Mouse (Mus musculus) midbrain, embryonic 16.5 days (tissue): Measurements from ENCODE around the gene Arl6ip5. TPM values are rescaled to one million over a fixed set of nuclear protein-coding genes. Genes with fewer than 3 reads are reported as not detected.

Source experiments
- ATAC-seq: fragments of 200-750 bp; cut with Nextera tagmentation; 2 replicates; pipeline ENCODE4 v1.8.0; 2017; ENCODE audit warnings: moderate TSS enrichment
- H3K27ac ChIP-seq: fragments of 300-500 bp; sonication (generic); 2 replicates; pipeline ENCODE4 v1.5.1; 2014; ENCODE audit warnings: mild to moderate bottlenecking, low read length, mixed read lengths
- H3K27me3 ChIP-seq: fragments of 300-500 bp; sonication (generic); 2 replicates; pipeline ENCODE4 v1.6.1; 2014; ENCODE audit warnings: low read depth, low read length, mixed read lengths; ENCODE audit not compliant: control insufficient read depth, insufficient read depth
- H3K36me3 ChIP-seq: fragments of 300-500 bp; sonication (generic); 2 replicates; pipeline ENCODE4 v1.6.1; 2014; ENCODE audit warnings: mild to moderate bottlenecking, low read length, moderate library complexity, mixed read lengths; ENCODE audit not compliant: control insufficient read depth, insufficient read depth
- H3K4me1 ChIP-seq: fragments of 300-500 bp; sonication (generic); 2 replicates; pipeline ENCODE4 v1.6.1; 2014; ENCODE audit warnings: mild to moderate bottlenecking, low read length, mixed read lengths; ENCODE audit not compliant: control insufficient read depth, insufficient read depth
- H3K4me2 ChIP-seq: fragments of 300-500 bp; sonication (generic); 2 replicates; pipeline ENCODE4 v1.6.1; 2014; ENCODE audit warnings: mild to moderate bottlenecking, low read length, mixed read lengths
- H3K4me3 ChIP-seq: fragments of 300-500 bp; sonication (generic); 2 replicates; pipeline ENCODE4 v1.5.1; 2014; ENCODE audit warnings: low read depth, mild to moderate bottlenecking, low read length, moderate library complexity, mixed read lengths
- H3K9ac ChIP-seq: fragments of 300-500 bp; sonication (generic); 2 replicates; pipeline ENCODE4 v1.6.1; 2014; ENCODE audit warnings: low read depth, low read length, mixed read lengths
- H3K9me3 ChIP-seq: fragments of 300-500 bp; sonication (generic); replicated peaks from 2 replicates; pipeline ENCODE4 v1.6.1; 2014; ENCODE audit warnings: mild to moderate bottlenecking, low read length, mixed read lengths; ENCODE audit not compliant: control insufficient read depth, poor library complexity, severe bottlenecking
- WGBS: fragments of 180-500 bp; shearing (Covaris S2); extraction: QIAGEN DNeasy Blood & Tissue Kit; methylation state at CpG from one replicate; pipeline ENCODE4 v1.1.7; 2014; 5-methylcytosine and 5-hydroxymethylcytosine counted together
- polyA plus RNA-seq: library from polyadenylated mRNA; unstranded; fragments of >200 nt; fragmentation: Nextera tagmentation; extraction: Ambion mirVana; gene quantifications from 2 replicates; pipeline ENCODE4 v1.2.1, GENCODE M21; 2015

Gene Arl6ip5
- polyA plus RNA-seq, 1 experiment from 2014 or later: 160 TPM

DNA sequence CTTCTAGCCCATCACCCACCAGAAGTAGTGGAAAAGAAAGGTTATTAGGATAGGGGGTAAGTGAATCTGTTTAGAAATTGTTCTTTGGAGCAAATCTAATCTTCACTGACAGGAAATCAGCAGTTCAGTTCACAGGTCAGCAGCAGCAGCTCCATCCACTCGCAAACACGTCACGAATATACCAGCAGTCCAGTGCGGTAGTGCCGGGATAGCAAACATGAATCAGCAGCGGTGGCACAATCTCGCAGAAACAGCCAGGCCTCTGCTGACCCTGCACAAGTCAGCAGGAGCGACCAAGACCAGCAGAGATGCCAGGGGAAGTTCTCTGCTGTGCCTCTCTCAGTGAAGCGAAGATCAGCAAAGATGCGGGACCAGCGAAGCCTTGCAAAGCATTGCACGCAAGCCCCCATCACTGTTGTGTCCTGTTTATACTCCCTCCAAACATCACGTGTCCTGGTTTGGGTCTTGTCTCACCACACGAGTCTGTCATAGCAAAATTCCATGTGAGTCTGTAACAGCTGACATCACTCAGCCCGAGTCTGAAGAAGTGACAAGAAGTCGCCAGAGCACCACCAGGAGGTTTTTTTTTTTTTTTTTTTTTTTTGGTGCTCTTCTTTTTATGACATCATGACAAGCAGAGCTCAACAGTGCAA is 62.7 kb downstream of the Arl6ip5 start:
- Histone ChIP-seq H3K9me3 (no peaks in the 10 kb centered on the region), H3K4me3 (no peak overlapping the region), H3K9ac (no peak overlapping the region), H3K27me3 (peaks cover 2% of the 10 kb centered on the region; the same call in 1 of the 2 replicates), H3K4me1 (peaks cover 7% of the 10 kb centered on the region), H3K4me2 (no peak overlapping the region), H3K27ac (no peak overlapping the region), H3K36me3 (no peaks in the 10 kb centered on the region)
- no peak for ATAC-seq
- 82% methylated on average over 16 of the region's 16 CpGs for WGBS

DNA sequence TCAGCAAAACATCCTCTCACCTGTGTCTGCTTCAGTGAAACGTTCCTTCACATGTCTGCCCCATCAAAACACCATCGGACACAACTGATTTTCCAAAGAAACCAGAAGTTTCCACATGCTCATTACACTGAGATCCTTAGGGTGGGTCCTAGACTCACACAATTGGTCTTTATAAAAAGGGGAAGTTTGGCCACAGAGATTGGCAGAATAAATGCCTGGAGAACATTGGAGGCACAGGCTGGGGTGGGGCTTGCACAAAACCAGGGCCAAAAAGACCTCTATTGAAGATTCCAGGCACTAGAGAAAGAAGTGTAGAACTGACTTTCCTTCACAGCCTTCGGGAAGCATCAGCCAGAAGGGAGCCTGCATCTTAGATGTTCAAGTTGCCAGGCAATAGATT is 63.3 kb downstream of the Arl6ip5 start:
- WGBS: 88% methylated on average over 3 of the region's 3 CpGs
- Histone ChIP-seq H3K4me1 (peaks cover 12% of the 10 kb centered on the region), H3K36me3 (no peaks in the 10 kb centered on the region), H3K9me3 (no peaks in the 10 kb centered on the region), H3K9ac (no peak overlapping the region), H3K4me3 (no peak overlapping the region), H3K27ac (no peak overlapping the region), H3K4me2 (no peak overlapping the region), H3K27me3 (peaks cover 2% of the 10 kb centered on the region; the same call in 1 of the 2 replicates)
- no peak for ATAC-seq

- Histone ChIP-seq H3K4me3 (no peak overlapping the region), H3K9ac (no peak overlapping the region), H3K4me1 (peaks cover 12% of the 10 kb centered on the region), H3K9me3 (no peaks in the 10 kb centered on the region), H3K27ac (no peak overlapping the region), H3K27me3 (peaks cover 2% of the 10 kb centered on the region; the same call in 1 of the 2 replicates), H3K4me2 (no peak overlapping the region), H3K36me3 (no peaks in the 10 kb centered on the region)
- 55% methylated on average over 4 of the region's 4 CpGs for WGBS
- ATAC-seq: no peak
Observed at GRCm38 (mm10) chr6:97275760-97276159, 65.3 kb downstream of the Arl6ip5 start.

DNA sequence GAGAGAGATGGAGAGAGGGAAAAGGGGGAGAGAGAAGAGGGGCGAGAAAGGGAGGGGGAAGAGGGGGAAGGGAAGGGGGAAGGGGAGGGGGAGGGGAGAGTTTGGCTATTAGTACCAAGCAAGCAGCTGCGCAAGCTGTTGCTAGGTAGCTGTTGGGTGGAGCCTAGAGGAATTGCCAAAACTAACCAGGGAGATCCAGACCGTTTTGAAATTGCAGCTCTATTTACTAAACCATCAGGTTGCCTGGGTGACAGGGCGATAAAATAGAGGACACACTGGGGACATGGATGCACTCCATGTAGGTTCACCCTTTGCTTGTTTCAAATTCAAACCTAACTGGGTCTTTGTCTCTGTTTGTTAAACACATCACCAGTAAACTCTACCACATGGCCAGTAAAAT is 65.9 kb downstream of the Arl6ip5 start:
- Histone ChIP-seq H3K27me3 (peaks cover 2% of the 10 kb centered on the region; the same call in 1 of the 2 replicates), H3K4me2 (no peak overlapping the region), H3K36me3 (no peaks in the 10 kb centered on the region), H3K9ac (no peak overlapping the region), H3K9me3 (no peaks in the 10 kb centered on the region), H3K4me1 (peaks cover 12% of the 10 kb centered on the region), H3K27ac (no peak overlapping the region), H3K4me3 (no peak overlapping the region)
- no peak for ATAC-seq
- WGBS: 29% methylated on average over 4 of the region's 4 CpGs

- Histone ChIP-seq H3K4me2 (no peak overlapping the region), H3K36me3 (no peaks in the 10 kb centered on the region), H3K27ac (no peak overlapping the region), H3K27me3 (0 out of 2 replicates have a peak, but pooled peaks cover 2% of the 10 kb centered on the region), H3K4me1 (peaks cover 12% of the 10 kb centered on the region), H3K9ac (no peak overlapping the region), H3K4me3 (no peak overlapping the region), H3K9me3 (no peaks in the 10 kb centered on the region)
- 68% methylated on average over 5 of the region's 5 CpGs for WGBS
- no peak for ATAC-seq
Observed at GRCm38 (mm10) chr6:97276890-97277497, 66.5 kb downstream of the Arl6ip5 start.

DNA sequence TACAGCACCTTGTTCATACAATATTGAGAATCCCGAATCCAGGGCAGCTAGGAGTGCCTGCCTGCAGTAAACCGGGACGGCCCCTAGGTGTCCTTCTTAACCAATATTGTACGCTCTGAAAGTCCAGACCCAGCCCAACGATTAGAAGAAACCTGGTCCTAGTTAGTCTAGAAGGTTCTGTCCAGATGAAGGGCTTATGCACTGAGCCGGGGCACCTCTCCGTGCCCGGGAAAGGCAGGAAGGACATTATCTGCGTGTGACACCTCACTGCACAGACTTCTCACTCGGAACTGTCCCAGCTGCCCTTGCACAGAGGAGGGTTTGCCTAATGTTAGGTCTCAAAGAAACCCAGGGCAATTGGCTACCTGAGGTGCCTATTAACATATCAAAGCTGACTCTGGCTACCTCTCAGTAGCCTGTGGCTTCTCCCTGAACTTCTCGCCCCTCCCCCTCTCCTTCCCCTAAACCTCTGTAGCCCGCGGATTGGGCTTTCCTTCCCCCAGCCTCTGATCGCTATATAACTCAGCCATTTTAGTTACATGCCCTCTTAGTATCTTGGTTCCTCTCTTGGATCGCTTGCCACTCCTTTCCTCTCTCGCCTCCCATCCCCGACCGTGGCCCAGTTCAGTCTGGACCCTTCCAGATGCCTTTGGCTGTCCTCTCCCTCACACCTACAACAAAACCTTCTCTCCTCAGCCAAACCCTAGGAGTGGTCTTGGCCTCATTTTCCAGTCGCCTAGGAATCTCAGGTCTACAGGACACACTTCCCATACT is 67.7 kb downstream of the Arl6ip5 start:
- Histone ChIP-seq H3K27ac (no peak overlapping the region), H3K9me3 (no peaks in the 10 kb centered on the region), H3K36me3 (no peaks in the 10 kb centered on the region), H3K4me1 (peaks cover 12% of the 10 kb centered on the region), H3K4me3 (peak overlapping the region; percentile 24), H3K27me3 (0 out of 2 replicates have a peak, but pooled peaks cover 2% of the 10 kb centered on the region), H3K9ac (peak overlapping the region; percentile 52), H3K4me2 (peak overlapping the region; percentile 65)
- WGBS: 4% methylated on average over 19 of the region's 19 CpGs
- ATAC-seq: peak; percentile 87

- Histone ChIP-seq H3K4me1 (peaks cover 12% of the 10 kb centered on the region), H3K27ac (no peak overlapping the region), H3K9ac (no peak overlapping the region), H3K27me3 (0 out of 2 replicates have a peak, but pooled peaks cover 2% of the 10 kb centered on the region), H3K36me3 (no peaks in the 10 kb centered on the region), H3K4me2 (no peak overlapping the region), H3K4me3 (no peak overlapping the region), H3K9me3 (no peaks in the 10 kb centered on the region)
- no peak for ATAC-seq
- WGBS: 42% methylated on average over 6 of the region's 6 CpGs
Observed at GRCm38 (mm10) chr6:97278878-97279277, 68.4 kb downstream of the Arl6ip5 start.
